Mouse (Mus musculus) bone marrow, adult 2 months (tissue): Measurements from ENCODE around the gene Gm3250.
"Not testable (repeated sequence)": the region's sequence is repeated elsewhere in the genome, so short reads cannot be mapped to it uniquely, and the experiment has no call there.

Source experiments
- CTCF ChIP-seq: fragments of 200-500 bp; IDR thresholded peaks from 2 replicates; pipeline ENCODE4 v1.5.1; 2011; ENCODE audit warnings: low read length, control low read depth; ENCODE audit not compliant: control insufficient read depth, insufficient read depth
- POLR2A ChIP-seq: fragments of 200-500 bp; IDR thresholded peaks from 2 replicates; pipeline ENCODE4 v1.6.1; 2011; ENCODE audit warnings: low read depth, mild to moderate bottlenecking, control low read depth, low read length, borderline replicate concordance; ENCODE audit not compliant: control insufficient read depth

GRCm38 (mm10) chr10:77750686-77751085 lies 31.7 kb downstream of the Gm3250 start:
- not testable (repeated sequence) for TF ChIP-seq CTCF, POLR2A
